Mouse (Mus musculus) retina, postnatal 7 days (tissue): Measurements from ENCODE around the gene Mrpl53.
A peak's percentile ranks its signal among the peaks of the same experiment; 100 is the strongest.

Experiments used
- DNase-seq: peaks from one replicate; pipeline ENCODE4 v3.0.0-alpha.2; 2012; ENCODE audit warnings: low read depth, low spot score

The Mrpl53 gene

GRCm38 (mm10) chr6:83108762-83109668, at the start of gene Mrpl53:
Gene Mrpl53 (plus strand): TSS chr6:83109040.
- peak; percentile 70 for DNase-seq

DNA sequence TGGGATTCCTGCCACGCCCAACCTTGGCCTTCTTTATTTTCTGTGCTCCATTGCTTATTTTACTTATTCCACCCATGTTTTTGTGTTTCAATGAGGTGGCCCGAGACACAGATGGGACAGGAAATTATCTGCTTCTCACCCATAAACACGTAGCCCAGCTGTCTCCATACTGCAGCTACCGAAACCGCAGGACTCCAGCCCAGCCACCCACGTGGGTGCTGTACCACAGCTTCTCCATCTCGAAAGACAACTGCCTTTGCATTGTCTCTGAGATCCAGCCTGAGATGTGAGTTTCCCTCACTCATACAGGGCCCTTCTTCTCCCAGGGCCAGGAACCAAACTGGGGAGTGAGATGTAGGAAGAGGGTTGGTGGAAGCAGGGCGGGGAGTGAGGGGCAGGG, 42.8 kb upstream of the Mrpl53 start:
- no peak for DNase-seq

- no peak for DNase-seq
Observed at GRCm38 (mm10) chr6:83066441-83066840, 42.4 kb upstream of the Mrpl53 start.

DNA sequence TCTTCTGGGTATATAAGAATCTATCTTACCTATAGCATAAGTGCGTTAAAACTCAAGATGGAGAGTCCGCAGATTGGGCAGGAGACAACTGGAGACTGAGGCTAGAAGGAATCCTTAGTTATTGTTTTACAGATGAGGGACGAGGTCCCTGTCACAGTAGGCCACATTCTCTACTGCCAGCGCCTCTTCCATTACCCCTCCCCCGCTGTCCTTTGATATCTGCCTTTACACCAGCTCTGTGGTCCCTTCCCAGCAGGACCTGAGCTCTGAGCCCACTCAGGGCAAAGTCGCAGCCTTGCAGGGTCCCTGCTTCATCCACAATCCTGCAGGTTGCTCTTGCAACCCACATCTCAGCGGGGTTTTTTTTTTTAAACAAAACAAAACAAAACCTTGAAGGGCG, 40.6 kb upstream of the Mrpl53 start:
- DNase-seq: no peak

- DNase-seq: no peak
Observed at GRCm38 (mm10) chr6:83068706-83069487, 39.9 kb upstream of the Mrpl53 start.

- DNase-seq: no peak
Observed at GRCm38 (mm10) chr6:83069488-83070246, 39.2 kb upstream of the Mrpl53 start.

GRCm38 (mm10) chr6:83070247-83070310, 38.8 kb upstream of the Mrpl53 start, which contains the start of gene Tlx2:
Gene Tlx2 (minus strand): TSS chr6:83070293.
- DNase-seq: no peak

- DNase-seq: no peak
Observed at GRCm38 (mm10) chr6:83070311-83071219, 38.3 kb upstream of the Mrpl53 start.

GRCm38 (mm10) chr6:83071220-83071619, 37.6 kb upstream of the Mrpl53 start:
- no peak for DNase-seq

DNA sequence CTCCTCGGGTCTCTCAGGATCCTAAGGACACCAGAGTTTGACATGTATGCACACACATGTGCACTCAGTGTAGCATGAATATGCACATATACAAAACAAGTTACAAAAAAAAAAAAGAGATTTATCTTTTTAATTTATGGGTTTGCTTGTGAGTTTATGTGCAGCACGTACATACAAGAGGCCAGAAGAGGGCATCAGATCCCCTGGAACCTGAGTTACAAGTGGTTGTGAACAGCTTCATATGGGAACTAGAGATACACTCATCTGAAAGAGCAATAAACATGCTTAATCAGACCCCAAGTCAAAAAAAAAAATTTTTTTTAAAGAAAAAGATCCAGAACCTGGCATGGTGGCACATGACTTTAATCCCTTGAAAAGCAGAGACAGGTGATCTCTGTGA, 33.9 kb upstream of the Mrpl53 start:
- no peak for DNase-seq

DNA sequence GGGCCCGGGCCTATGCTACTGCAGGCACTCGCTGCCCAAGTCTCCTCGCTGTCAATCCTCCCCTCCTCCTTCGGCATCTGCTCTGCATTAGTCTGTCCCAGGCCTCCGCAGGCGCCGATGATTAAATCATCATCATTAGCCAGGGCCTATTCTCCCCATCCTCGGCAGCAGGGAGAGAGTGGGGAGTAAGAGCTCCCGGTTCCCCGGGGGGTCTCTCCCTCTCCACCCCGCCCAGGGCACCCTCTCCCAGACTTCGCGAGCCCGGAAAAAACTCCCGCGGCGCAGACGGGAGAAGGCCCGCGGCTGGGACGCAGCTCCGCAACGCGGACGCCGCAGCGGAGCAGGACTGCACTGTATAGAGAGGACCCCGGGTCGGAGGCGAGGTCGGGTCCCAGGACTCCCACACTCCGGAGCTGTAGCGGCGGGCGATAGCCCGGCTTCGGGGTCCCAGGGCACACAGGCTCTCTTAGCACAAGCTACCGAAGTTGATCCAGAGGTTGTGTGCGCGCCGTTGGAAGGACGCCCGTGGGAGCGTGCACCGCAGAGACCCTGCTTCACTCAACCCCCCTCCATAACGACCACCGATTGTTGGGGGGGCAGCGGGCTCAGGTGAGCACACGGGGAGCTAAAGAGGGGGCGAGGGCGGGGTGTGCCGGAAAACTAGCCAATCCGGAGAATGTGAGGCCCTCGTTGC, 31.1 kb upstream of the Mrpl53 start, which contains the start of gene Pcgf1:
Gene Pcgf1, plus strand, starts transcription at position 240 of the 694 bp plus-strand sequence.
- DNase-seq: no peak

DNA sequence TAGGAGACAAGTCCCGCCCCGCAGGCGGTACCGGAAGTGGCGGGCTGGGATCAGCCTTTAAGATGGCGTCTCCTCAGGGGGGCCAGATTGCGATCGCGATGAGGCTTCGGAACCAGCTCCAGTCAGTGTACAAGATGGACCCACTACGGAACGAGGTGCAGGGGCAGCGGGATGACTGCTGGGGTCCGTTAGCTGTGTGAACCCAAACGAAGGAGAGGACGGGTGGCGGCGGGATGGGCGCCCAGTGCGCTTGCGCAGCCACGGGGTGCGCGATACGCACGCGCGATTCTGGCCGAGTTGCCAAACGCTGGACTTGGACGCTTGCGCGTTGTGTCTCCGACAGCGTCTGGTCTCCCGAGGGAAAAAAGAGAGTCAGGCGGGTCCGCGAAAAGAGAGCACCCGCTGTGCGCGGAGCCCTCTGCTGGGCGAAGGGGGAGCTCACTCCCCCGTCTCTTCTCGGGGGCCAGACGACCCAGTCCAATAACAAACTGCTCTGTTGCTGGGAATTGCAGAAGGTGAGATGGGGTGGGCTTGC, 30.4 kb upstream of the Mrpl53 start:
- peak; percentile 98 for DNase-seq

- DNase-seq: no peak
Observed at GRCm38 (mm10) chr6:83080210-83080609, 28.6 kb upstream of the Mrpl53 start.

DNA sequence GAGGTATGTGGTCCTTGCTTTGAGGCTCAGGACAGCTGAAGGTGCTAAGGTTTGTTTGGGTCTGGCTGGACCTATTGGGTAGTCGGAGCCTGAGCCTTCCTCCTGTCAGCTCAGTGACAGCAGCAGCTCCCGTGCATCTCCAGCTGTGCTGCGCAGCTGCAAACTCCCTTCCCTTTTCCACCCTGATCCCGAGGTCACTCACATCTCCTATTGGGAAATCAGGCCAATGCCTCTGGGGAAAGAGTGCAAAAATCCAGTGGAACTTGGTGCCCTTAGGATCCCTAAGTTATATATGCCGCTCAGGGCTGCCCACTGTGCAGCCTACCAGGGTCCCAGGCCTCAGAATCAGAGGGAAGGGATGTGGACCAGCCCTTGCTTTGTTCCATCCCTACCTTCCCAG, 25.3 kb upstream of the Mrpl53 start:
- no peak for DNase-seq

GRCm38 (mm10) chr6:83084477-83084876, 24.4 kb upstream of the Mrpl53 start:
- DNase-seq: no peak

- DNase-seq: no peak
Observed at GRCm38 (mm10) chr6:83086121-83087035, 22.5 kb upstream of the Mrpl53 start, which contains the start of gene Lbx2. Gene Lbx2 (plus strand): TSS chr6:83086367.

DNA sequence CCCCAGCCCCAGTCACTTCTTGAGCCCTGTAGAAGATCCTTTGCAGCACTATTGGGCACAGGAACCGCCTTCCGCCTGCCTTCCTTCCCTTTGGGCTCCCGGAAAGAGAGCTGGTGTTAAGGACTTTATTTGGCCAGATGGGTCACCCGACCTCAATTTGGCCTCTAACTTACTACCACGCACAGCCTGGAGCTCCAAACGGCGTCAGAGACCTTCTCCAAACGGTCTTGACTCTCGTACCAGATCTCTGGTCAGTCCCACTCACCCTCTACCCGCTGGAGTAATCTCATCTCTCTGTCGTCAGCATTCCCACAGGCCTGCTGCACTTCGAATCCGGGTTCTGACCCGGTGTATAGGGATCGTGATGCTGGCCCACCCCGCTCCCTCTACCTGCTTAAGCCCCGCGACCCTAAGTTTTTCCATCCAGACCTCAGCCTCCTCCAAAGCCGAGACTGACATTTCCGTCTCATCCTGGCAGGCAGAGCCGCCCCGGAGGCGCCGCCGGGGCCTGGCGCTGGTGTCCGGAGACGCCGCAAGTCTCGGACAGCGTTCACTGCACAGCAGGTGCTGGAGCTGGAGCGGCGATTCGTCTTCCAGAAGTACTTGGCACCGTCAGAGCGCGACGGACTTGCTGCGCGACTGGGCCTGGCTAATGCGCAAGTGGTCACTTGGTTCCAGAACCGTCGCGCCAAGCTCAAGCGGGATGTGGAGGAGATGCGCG, 21.5 kb upstream of the Mrpl53 start:
- no peak for DNase-seq

DNA sequence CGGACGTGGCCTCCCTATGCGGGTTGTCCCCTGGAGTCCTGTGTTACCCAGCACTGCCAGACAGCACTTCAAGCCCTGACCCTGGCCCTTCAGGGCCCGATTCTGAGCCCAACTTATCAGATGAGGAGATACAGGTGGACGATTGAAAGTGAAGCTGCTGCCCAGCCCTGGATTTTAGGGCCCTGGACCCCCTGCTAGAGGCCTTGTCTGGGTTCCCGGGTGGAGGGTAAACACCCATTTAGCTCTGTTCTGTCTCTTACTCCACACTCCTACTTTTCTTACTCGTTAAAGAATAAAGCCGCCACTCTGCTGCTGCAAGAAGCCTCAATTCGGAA, 20.9 kb upstream of the Mrpl53 start:
- DNase-seq: no peak
